Mouse (Mus musculus) mature B cell (primary cell): Measurements from ENCODE around the gene Gm3558.
"Not testable (repeated sequence)": the region's sequence is repeated elsewhere in the genome, so short reads cannot be mapped to it uniquely, and the experiment has no call there.

Source experiments
- in situ Hi-C: fragments of 300-500 bp; cut with MboI; formaldehyde crosslinking; loops from 2 replicates; pipeline ENCODE4 v1.14.3; 2019

The Gm3558 gene

DNA sequence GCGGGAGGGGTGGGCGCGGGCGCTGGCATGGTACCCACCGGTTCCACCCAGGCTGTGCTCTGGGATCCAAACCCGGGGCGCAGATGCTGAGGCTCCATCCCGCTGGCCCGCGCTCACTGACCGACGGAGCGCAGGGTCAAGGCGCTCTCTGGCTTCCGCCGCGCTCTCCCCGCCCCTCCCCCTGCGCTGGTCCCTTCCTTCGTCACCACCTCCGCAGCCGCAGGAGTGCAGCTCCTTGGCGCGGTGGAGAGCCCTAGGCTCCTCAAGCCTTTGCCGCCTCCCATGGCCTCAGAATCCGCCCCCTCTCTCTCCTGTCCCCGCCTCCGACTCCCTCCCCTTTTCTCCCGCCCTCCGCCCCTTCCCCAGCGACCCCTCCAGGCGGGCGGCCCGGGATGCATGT, at the start of gene Gm3558:
Gene Gm3558 (minus strand): TSS at position 185 of the 400 bp plus-strand sequence.
- in situ Hi-C loops: not testable (repeated sequence)

DNA sequence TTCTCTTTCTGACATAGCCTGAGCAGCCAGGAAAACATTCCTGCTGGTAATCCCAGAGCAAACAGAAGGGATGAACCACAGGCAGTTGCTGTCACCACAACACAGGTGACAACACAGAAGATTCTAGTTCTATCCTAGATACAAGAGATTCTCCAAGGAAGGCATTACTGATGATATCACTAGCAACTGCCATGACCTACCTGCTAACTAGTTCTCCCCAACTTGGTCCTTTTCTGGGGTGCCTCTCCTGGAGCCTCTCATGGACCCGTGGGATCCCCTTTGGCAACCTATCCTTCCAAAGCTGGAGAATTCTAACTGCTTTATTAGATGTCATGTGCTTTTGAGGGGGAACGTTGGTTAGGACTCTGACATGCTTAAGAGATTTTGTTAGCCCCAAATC, 27.1 kb upstream of the Gm3558 start, which contains the start of gene Gm10338:
Gene Gm10338 (minus strand): TSS at position 101 of the 400 bp plus-strand sequence.
- in situ Hi-C loops: not testable (repeated sequence)

DNA sequence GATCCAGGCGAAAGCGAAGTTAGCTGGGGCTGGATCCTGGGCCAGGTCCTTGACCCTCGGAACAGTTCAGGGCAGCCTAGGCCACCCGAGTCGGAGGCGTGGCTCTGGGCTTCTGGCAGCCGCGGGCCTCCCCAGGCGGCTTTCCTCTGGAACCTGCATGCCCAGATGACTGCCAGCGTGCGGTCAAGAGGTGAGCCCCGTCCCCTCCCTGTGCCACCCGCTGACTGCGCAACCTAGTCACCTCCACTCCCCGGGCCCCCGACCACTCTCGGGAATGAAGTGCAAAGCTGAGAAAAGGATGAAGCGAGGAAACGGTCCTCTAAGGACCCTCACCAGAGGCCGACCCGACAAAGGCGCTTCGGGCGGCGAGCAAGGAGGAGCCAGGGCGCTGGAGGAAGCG, 476 bp downstream of the Gm3558 start:
- in situ Hi-C loops: not testable (repeated sequence)

DNA sequence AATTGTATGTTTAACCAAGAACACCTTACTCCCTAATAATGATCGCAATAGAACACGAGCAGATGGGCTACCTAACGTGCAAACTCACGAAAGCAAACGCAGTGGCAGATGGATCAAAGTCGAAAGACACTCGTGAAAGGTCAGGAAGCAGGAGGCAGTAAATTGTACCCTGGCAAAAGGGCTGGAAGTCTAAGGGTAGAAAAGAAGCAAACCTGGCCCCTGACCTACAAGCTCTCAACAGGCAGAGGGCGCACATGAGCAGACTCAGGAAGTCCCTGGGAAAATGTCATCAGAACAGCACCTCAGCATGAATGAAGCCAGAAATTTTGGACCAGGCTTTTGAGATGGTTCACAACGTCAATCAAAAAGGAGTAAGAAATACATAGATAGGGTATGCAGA, 1.1 kb downstream of the Gm3558 start:
- in situ Hi-C loops: not testable (repeated sequence)
